Mouse (Mus musculus): ENCODE results near the gene Zfr2. TPM values are rescaled to one million over a fixed set of nuclear protein-coding genes. Genes with fewer than 3 reads are reported as not detected.

Gene Zfr2
- polyA plus RNA-seq, 1 experiment from 2014 or later, result 0.43 TPM

DNA sequence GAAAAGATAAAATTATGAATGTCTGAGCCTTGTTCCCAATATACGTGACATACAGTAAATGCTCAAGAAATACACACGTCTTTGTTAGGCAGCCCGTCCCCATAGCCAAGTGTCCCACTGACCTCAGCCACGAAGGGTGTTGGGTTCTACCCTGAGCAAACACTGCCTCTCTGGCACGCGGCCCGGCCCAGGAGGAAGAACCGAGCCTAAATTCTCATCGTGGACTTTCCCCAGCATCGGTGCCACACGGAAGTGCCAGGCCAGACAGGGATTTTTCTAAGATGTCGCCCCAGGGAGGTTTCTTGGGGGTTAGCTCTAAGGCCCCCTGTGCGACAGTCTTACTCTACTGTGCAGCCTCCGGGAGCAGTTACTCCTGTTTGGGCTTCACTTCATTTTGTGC, 56.9 kb downstream of the Zfr2 start:
- WGBS (ENCODE audit: insufficient replicate concordance), result 57% methylated on average over 14 of the region's 14 CpGs
- no peak overlapping the region for H3K27ac ChIP-seq
- DNase-seq, result no peak
- H3K36me3 ChIP-seq, result no peaks in the 10 kb centered on the region
- peaks cover 77% of the 10 kb centered on the region for H3K4me1 ChIP-seq (replicated peaks)
- H3K4me3 ChIP-seq (replicated peaks), result no peak overlapping the region
- peaks cover 27% of the 10 kb centered on the region for H3K27me3 ChIP-seq
- H3K9me3 ChIP-seq (replicated peaks), result no peaks in the 10 kb centered on the region
- H3K9ac ChIP-seq, result no peak overlapping the region
- H3K4me2 ChIP-seq, result no peak overlapping the region
- ATAC-seq (ENCODE audit: low read depth), result no peak

DNA sequence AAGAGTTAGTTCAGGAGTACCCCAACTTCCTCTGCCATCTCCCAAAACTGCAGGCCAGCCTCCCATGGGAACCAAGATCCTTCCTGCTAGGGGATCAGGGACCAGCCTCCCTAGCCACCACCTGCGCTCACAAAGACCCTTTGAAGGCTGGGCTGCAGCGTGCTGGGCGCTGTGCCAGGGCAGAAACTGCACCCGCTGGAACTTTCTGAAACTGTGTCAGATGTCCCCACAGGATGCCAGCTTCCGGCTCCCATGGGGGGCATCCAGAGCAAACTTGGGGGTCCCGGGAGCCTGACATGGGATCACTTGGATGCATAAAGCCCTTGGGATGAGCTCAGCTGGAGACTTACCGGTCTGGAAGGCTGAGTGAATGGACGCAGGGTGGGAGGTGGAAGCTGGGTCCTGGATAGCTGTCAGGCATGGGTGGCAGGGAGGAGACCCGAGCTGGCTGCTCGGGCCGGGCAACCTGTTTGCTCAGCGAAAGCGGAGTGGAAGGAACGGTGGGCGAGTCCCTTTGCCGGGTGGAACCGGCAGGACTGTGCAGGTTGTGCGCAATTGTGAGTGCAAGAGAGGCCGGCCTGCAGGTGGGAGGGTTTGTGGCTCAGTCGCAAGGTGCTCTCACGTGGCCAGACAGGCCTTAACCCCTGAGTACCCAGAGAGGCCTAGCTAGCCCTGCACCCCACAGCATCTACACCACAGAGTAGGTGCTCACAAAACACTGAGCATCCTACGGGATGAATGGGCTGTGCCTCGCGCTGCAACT, 57.9 kb downstream of the Zfr2 start:
- no peaks in the 10 kb centered on the region for H3K36me3 ChIP-seq
- no peaks in the 10 kb centered on the region for H3K9me3 ChIP-seq (replicated peaks)
- H3K4me1 ChIP-seq (replicated peaks), result peaks cover 77% of the 10 kb centered on the region
- H3K9ac ChIP-seq, result no peak overlapping the region
- H3K4me3 ChIP-seq (replicated peaks), result no peak overlapping the region
- H3K4me2 ChIP-seq, result peak overlapping the region; percentile 3; the same call in 1 of the 2 replicates
- H3K27ac ChIP-seq, result no peak overlapping the region
- WGBS (ENCODE audit: insufficient replicate concordance), result 56% methylated on average over 24 of the region's 24 CpGs
- peaks cover 17% of the 10 kb centered on the region for H3K27me3 ChIP-seq
- DNase-seq, result no peak
- no peak for ATAC-seq (ENCODE audit: low read depth)

DNA sequence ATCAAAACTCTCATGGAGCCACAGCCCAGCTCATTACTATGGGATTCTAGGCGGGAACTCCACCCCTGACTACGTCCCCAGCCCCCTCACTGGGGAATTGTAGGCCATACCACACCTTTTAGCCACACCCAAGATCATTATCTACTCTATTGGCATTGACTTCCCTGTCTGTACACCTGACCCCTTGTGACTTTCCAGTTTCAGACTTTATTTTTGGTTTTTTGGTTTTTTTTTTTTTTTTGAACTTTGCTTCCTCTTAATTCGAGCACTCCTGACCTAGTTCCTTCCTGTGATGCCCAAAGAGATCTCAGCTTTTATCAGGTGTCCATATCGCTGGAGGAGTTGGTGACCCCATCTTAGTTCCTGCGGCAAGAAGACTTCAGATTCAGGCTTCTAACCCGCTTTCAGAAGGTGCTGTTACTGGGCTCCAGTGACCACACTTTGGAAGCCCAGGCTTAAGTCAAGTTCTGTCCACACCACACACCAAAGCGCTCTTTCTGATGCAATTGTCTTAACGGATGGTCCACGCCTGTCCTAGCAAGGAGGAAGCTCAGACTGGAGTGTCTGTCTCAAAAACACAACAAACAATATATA, 58.7 kb downstream of the Zfr2 start, which contains the start of gene Tjp3:
Gene Tjp3, minus strand, starts transcription at position 71 of the 594 bp plus-strand sequence.
- peaks cover 77% of the 10 kb centered on the region for H3K4me1 ChIP-seq (replicated peaks)
- 47% methylated on average over 9 of the region's 9 CpGs for WGBS (ENCODE audit: insufficient replicate concordance)
- H3K4me2 ChIP-seq, result peak within 1 kb of the TSS; percentile 33
- peaks cover 13% of the 10 kb centered on the region for H3K27me3 ChIP-seq
- DNase-seq (no peak), ATAC-seq (ENCODE audit: low read depth) (no peak)
- H3K9me3 ChIP-seq (replicated peaks), result no peaks in the 10 kb centered on the region
- H3K27ac ChIP-seq, result peak within 1 kb of the TSS; percentile 60
- H3K4me3 ChIP-seq (replicated peaks), result 0 out of 2 replicates have a peak within 1 kb of the TSS, but pooled peaks have one; percentile 1
- no peak within 1 kb of the TSS for H3K9ac ChIP-seq
- H3K36me3 ChIP-seq, result no peaks in the 10 kb centered on the region

DNA sequence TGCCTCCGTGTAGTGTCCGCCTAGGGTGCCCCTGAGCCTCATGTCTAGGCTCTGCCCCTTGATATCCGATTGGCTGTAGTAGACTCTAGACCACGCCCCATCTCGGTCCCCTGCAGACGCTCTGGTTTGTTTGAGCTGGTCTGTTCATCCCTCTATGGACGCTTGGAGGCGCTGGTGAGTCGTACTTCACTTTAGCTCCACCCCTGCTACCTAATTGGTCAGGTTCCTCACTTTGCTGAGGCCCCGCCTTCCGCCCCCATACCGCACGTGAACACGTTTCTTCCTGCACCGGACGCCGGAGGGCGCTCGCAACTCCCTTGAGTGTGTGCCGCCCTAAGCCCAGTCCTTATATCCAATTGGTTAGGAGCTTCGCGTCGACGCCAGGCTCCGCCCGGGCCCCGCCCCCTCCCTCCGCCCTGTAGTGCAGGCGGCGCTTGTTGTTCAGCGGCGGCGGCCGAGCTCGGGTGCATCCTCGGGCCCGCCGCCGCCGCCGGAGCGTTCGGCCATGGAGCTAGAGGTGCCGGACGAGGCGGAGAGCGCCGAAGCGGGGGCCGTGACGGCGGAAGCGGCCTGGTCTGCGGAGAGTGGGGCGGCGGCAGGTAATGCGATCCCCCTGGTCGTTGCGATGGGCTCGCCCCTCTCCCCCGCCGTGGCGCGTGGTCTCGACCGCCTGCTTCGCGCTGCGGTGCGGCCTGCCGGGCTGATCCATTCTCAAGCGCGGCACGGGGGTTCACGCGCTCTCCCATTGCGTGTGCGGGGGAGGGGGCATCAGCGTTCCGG, 59.8 kb downstream of the Zfr2 start, which contains the start of gene Pip5k1c:
Gene Pip5k1c, plus strand, starts transcription at position 410 of the 780 bp plus-strand sequence.
- ATAC-seq (ENCODE audit: low read depth), result peak; percentile 93
- H3K9me3 ChIP-seq (replicated peaks), result no peaks in the 10 kb centered on the region
- H3K4me2 ChIP-seq, result peak within 1 kb of the TSS; percentile 95
- peak within 1 kb of the TSS; percentile 76 for H3K4me3 ChIP-seq (replicated peaks)
- peaks cover 82% of the 10 kb centered on the region for H3K4me1 ChIP-seq (replicated peaks)
- H3K27me3 ChIP-seq, result peaks cover 13% of the 10 kb centered on the region
- peak within 1 kb of the TSS; percentile 85 for H3K27ac ChIP-seq
- DNase-seq, result peak; percentile 100
- H3K9ac ChIP-seq, result peak within 1 kb of the TSS; percentile 85
- no peaks in the 10 kb centered on the region for H3K36me3 ChIP-seq
- WGBS (ENCODE audit: insufficient replicate concordance), result under 1% methylated on average over 64 of the region's 80 CpGs

- H3K4me1 ChIP-seq (replicated peaks), result peaks cover 83% of the 10 kb centered on the region
- H3K27me3 ChIP-seq, result peaks cover 13% of the 10 kb centered on the region
- peak overlapping the region; percentile 76 for H3K4me3 ChIP-seq (replicated peaks)
- H3K9ac ChIP-seq, result peak overlapping the region; percentile 85
- H3K4me2 ChIP-seq, result peak overlapping the region; percentile 95
- WGBS (ENCODE audit: insufficient replicate concordance), result 2% methylated on average over 25 of the region's 25 CpGs
- DNase-seq, result no peak
- ATAC-seq (ENCODE audit: low read depth), result no peak
- H3K27ac ChIP-seq, result peak overlapping the region; percentile 85
- no peaks in the 10 kb centered on the region for H3K9me3 ChIP-seq (replicated peaks)
- H3K36me3 ChIP-seq, result no peaks in the 10 kb centered on the region
These were observed 60.5 kb downstream of the Zfr2 start for GRCm38 (mm10) chr10:81293334-81294030.

DNA sequence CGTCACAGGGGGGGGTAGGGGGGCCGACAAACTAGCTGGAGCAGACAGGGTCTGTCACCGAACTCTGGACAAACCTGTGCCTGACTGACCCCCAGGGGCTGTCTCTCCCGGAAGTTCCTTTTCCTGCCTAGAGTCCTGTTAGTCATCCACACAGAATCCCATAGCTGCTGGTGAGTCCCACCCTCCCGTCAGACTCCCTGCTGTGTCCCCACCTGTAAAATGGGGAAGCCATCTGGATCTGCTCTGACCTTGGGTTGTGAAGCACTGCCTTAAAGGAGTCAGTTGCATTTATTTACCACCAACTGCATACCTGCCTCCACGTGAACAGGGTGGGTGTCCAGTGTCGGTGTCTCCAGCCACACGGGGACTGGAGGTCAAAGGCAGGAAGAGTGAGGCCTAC, 61.5 kb downstream of the Zfr2 start:
- 26% methylated on average over 8 of the region's 8 CpGs for WGBS (ENCODE audit: insufficient replicate concordance)
- no peak for DNase-seq
- no peaks in the 10 kb centered on the region for H3K9me3 ChIP-seq (replicated peaks)
- H3K4me1 ChIP-seq (replicated peaks), result peaks cover 87% of the 10 kb centered on the region
- no peak for ATAC-seq (ENCODE audit: low read depth)
- H3K4me2 ChIP-seq, result peak overlapping the region; percentile 95
- H3K4me3 ChIP-seq (replicated peaks), result peak overlapping the region; percentile 76
- no peak overlapping the region for H3K27ac ChIP-seq
- peak overlapping the region; percentile 85 for H3K9ac ChIP-seq
- no peaks in the 10 kb centered on the region for H3K36me3 ChIP-seq
- peaks cover 13% of the 10 kb centered on the region for H3K27me3 ChIP-seq

- Histone ChIP-seq H3K4me1 (replicated peaks) (peaks cover 94% of the 10 kb centered on the region), H3K4me3 (replicated peaks) (no peak overlapping the region), H3K9me3 (replicated peaks) (no peaks in the 10 kb centered on the region), H3K27ac (no peak overlapping the region), H3K27me3 (peaks cover 8% of the 10 kb centered on the region), H3K4me2 (peak overlapping the region; percentile 95), H3K9ac (peak overlapping the region; percentile 85), H3K36me3 (no peaks in the 10 kb centered on the region)
- DNase-seq (no peak), ATAC-seq (ENCODE audit: low read depth) (no peak)
- 85% methylated on average over 6 of the region's 6 CpGs for WGBS (ENCODE audit: insufficient replicate concordance)
These were observed 62.2 kb downstream of the Zfr2 start for GRCm38 (mm10) chr10:81295185-81295584.

DNA sequence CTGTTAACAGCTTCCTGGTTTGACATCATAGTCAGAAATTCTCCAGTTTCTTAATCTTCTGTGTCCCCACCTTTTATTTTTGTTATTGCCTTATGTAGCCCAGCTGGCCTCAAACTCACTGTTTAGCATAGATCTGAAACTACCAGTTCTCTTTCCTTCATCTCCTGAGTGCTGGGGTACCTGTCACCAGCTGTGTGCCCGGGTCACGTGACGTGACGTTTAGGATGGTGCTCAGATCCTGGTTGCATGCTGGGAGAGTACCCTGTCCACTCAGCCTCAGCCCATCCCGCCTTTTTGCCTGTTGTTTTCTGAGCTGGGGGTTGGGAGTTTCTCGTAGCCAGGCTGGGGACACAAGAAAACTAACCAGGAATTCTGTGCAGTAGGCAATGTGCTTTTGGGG, 64.3 kb downstream of the Zfr2 start:
- Histone ChIP-seq H3K27me3 (no peaks in the 10 kb centered on the region), H3K4me2 (0 out of 2 replicates have a peak overlapping the region, but pooled peaks have one; percentile 3), H3K4me3 (replicated peaks) (no peak overlapping the region), H3K9ac (peak overlapping the region; percentile 45; the same call in 1 of the 2 replicates), H3K9me3 (replicated peaks) (no peaks in the 10 kb centered on the region), H3K36me3 (no peaks in the 10 kb centered on the region), H3K27ac (peak overlapping the region; percentile 87), H3K4me1 (replicated peaks) (peaks cover 94% of the 10 kb centered on the region)
- WGBS (ENCODE audit: insufficient replicate concordance), result 67% methylated on average over 6 of the region's 6 CpGs
- DNase-seq, result no peak
- no peak for ATAC-seq (ENCODE audit: low read depth)

DNA sequence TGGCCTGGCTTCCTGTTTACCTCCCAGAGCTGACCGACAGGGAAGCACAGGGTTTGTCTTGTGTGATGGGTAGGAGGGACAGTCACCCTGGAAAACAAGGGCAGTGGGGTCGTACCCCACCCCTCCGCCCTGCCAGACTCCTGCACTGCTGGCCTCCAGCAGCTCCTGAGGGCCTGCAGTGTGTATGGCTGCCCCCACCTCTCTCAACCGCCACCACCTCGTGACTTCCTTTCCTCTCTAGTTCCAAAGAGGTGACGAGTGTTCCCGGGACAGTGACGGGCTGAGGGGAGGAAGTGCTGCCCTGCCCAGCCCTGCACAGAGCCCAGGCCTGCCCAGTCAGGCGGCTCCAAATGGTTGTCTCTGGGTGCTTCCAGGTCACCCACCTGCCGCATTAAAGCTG, 64.9 kb downstream of the Zfr2 start:
- Histone ChIP-seq H3K9me3 (replicated peaks) (no peaks in the 10 kb centered on the region), H3K9ac (peak overlapping the region; percentile 45), H3K27ac (peak overlapping the region; percentile 87), H3K4me2 (peak overlapping the region; percentile 3; the same call in 1 of the 2 replicates), H3K4me1 (replicated peaks) (peaks cover 98% of the 10 kb centered on the region), H3K27me3 (no peaks in the 10 kb centered on the region), H3K4me3 (replicated peaks) (no peak overlapping the region), H3K36me3 (no peaks in the 10 kb centered on the region)
- WGBS (ENCODE audit: insufficient replicate concordance), result 24% methylated on average over 10 of the region's 10 CpGs
- ATAC-seq (ENCODE audit: low read depth) (peak; percentile 15; the same call in 1 of the 2 replicates), DNase-seq (no peak)

- Histone ChIP-seq H3K27me3 (no peaks in the 10 kb centered on the region), H3K4me2 (peak overlapping the region; percentile 3; the same call in 1 of the 2 replicates), H3K4me3 (replicated peaks) (no peak overlapping the region), H3K27ac (peak overlapping the region; percentile 87), H3K9me3 (replicated peaks) (no peaks in the 10 kb centered on the region), H3K36me3 (no peaks in the 10 kb centered on the region), H3K4me1 (replicated peaks) (peaks cover 100% of the 10 kb centered on the region), H3K9ac (no peak overlapping the region)
- no peak for DNase-seq
- ATAC-seq (ENCODE audit: low read depth), result no peak
- 68% methylated on average over 17 of the region's 17 CpGs for WGBS (ENCODE audit: insufficient replicate concordance)
These were observed 65.6 kb downstream of the Zfr2 start for GRCm38 (mm10) chr10:81298369-81299100.
